In genomic region chr6:25276221-25276620, GRCm38 (mm10) we compare ENCODE assay signal across 9 mouse cellular contexts.
A peak's percentile ranks its signal among the peaks of the same experiment; 100 is the strongest.
DNase-seq lines count a peak whose midpoint lies in the region; ATAC-seq and TF ChIP-seq lines count a peak whose summit lies in the region.
"Had no signal": no experiment of that assay in that cellular context is flagged by ENCODE, and none has a peak within 500 bp of the region (broad histone marks: within the 10 kb centered on the region; RNA-seq: fewer than 3 reads in every experiment).

No protein-coding gene starts in this region.

- no peaks in the 10 kb centered on the region for H3K27me3 ChIP-seq in kidney, postnatal 0 days (ENCODE audit: insufficient read depth, low read length)
- H3K27me3 ChIP-seq: embryonic facial prominence, embryonic 13.5 days had no signal

- no peak overlapping the region for H3K27ac ChIP-seq in layer of hippocampus, adult 2 months
- H3K27ac ChIP-seq in kidney, postnatal 0 days, result no peak overlapping the region
- H3K27ac ChIP-seq: embryonic facial prominence, embryonic 13.5 days had no signal

- H3K4me1 ChIP-seq in kidney, postnatal 0 days (replicated peaks; ENCODE audit: insufficient read depth, low read length), result no peaks in the 10 kb centered on the region
- H3K4me1 ChIP-seq: embryonic facial prominence, embryonic 13.5 days had no signal

- H3K36me3 ChIP-seq in kidney, postnatal 0 days (ENCODE audit: insufficient read depth, low read length), result no peaks in the 10 kb centered on the region
- H3K36me3 ChIP-seq: embryonic facial prominence, embryonic 13.5 days had no signal

- DNase-seq in cerebellum, postnatal 10 days, result peak; percentile 44 to 60
- DNase-seq in cerebellum, adult 8-10 months, result no peak
- peak in 1 of 2 experiments; percentile 52 for DNase-seq in layer of hippocampus, adult 2 months (ENCODE audit: low spot score in 2 of 2)
- DNase-seq in layer of hippocampus, adult 9-10 months (ENCODE audit: low spot score), result no peak
- peak; percentile 57 to 63 for DNase-seq in adrenal gland, adult 18-20 months (ENCODE audit: low spot score in 2 of 2)
- peak; percentile 21 for DNase-seq in kidney, postnatal 0 days (ENCODE audit: low spot score)
- peak; percentile 79 for DNase-seq in testis, postnatal 10 days (ENCODE audit: low spot score)

- no peaks in the 10 kb centered on the region for H3K9me3 ChIP-seq in kidney, postnatal 0 days (replicated peaks; ENCODE audit: low read length)
- H3K9me3 ChIP-seq: embryonic facial prominence, embryonic 13.5 days had no signal

- 50% methylated on average over 2 of the region's 2 CpGs for WGBS in kidney, postnatal 0 days

- H3K9ac ChIP-seq in kidney, postnatal 0 days (ENCODE audit: low read depth, low read length), result no peak overlapping the region
- H3K9ac ChIP-seq: embryonic facial prominence, embryonic 13.5 days had no signal

- no peak overlapping the region for H3K4me2 ChIP-seq in kidney, postnatal 0 days (ENCODE audit: low read length)
- H3K4me2 ChIP-seq: embryonic facial prominence, embryonic 13.5 days had no signal

- TF ChIP-seq CTCF in layer of hippocampus, adult 2 months (conservative IDR thresholded peaks at IDR 0.05), result peak; percentile 74
- peak; percentile 69 for TF ChIP-seq CTCF in kidney, postnatal 0 days (IDR thresholded peaks at IDR 0.05; ENCODE audit: low read depth)

- H3K4me3 ChIP-seq in layer of hippocampus, adult 2 months, result no peak overlapping the region
- H3K4me3 ChIP-seq in kidney, postnatal 0 days (replicated peaks; ENCODE audit: low read depth, low read length), result no peak overlapping the region
- H3K4me3 ChIP-seq: embryonic facial prominence, embryonic 13.5 days had no signal

- no peak for ATAC-seq in kidney, postnatal 0 days (replicated peaks; ENCODE audit: low FRiP score, low read depth)
- ATAC-seq in megakaryocyte progenitor cell, adult 5-6 weeks (replicated peaks; ENCODE audit: poor library complexity), result no peak

Comparison
In these comparisons a context has a peak if more than half of its experiments do, and no peak if none do; other contexts are left out.
1. DNase-seq: peak in cerebellum, postnatal 10 days (2 of 2), adrenal gland, adult 18-20 months (2 of 2), kidney, postnatal 0 days (single experiment) and testis, postnatal 10 days (single experiment); none in cerebellum, adult 8-10 months (single experiment) and layer of hippocampus, adult 9-10 months (single experiment).